ENCODE assay signal across 8 mouse cellular contexts in genomic region chr4:148941321-148941720, GRCm38 (mm10).
DNase-seq lines count a peak whose midpoint lies in the region; ATAC-seq lines count a peak whose summit lies in the region.

No protein-coding gene starts in this region.

- H3K9me3 ChIP-seq in kidney, embryonic 16.5 days (ENCODE audit: low read length): no peaks in the 10 kb centered on the region
- no peaks in the 10 kb centered on the region for H3K9me3 ChIP-seq in forebrain, embryonic 14.5 days (replicated peaks; ENCODE audit: control insufficient read depth, low read length)
- no peaks in the 10 kb centered on the region for H3K9me3 ChIP-seq in limb, embryonic 12.5 days
- H3K9me3 ChIP-seq in neural tube, embryonic 13.5 days: no peaks in the 10 kb centered on the region

- peak overlapping the region; percentile 46 for H3K4me2 ChIP-seq in kidney, embryonic 16.5 days (replicated peaks; ENCODE audit: low read depth, low read length)
- H3K4me2 ChIP-seq in forebrain, embryonic 14.5 days (ENCODE audit: low read length): no peak overlapping the region
- H3K4me2 ChIP-seq in limb, embryonic 12.5 days: peak overlapping the region; percentile 46
- H3K4me2 ChIP-seq in neural tube, embryonic 13.5 days: no peak overlapping the region

- H3K27ac ChIP-seq in kidney, embryonic 16.5 days (ENCODE audit: low read length): peak overlapping the region; percentile 87
- H3K27ac ChIP-seq in forebrain, embryonic 14.5 days (ENCODE audit: low read depth, low read length): no peak overlapping the region
- H3K27ac ChIP-seq in limb, embryonic 12.5 days: no peak overlapping the region
- peak overlapping the region; percentile 69 for H3K27ac ChIP-seq in neural tube, embryonic 13.5 days (replicated peaks)

- no peak for ATAC-seq in kidney, embryonic 16.5 days (ENCODE audit: low FRiP score, low TSS enrichment)
- ATAC-seq in forebrain, embryonic 14.5 days: no peak
- no peak for ATAC-seq in limb, embryonic 12.5 days (ENCODE audit: insufficient number of reproducible peaks, insufficient read depth, low FRiP score, low TSS enrichment, low read depth)
- no peak for ATAC-seq in neural tube, embryonic 13.5 days (ENCODE audit: low read depth)

- peaks cover 8% of the 10 kb centered on the region for H3K36me3 ChIP-seq in kidney, embryonic 16.5 days (ENCODE audit: insufficient read depth, low read length)
- no peaks in the 10 kb centered on the region for H3K36me3 ChIP-seq in forebrain, embryonic 14.5 days (ENCODE audit: control insufficient read depth, insufficient read depth, low read length)
- H3K36me3 ChIP-seq in limb, embryonic 12.5 days: peaks cover 5% of the 10 kb centered on the region; the same call in 1 of the 2 replicates
- H3K36me3 ChIP-seq in neural tube, embryonic 13.5 days: peaks cover 15% of the 10 kb centered on the region

- no peak overlapping the region for H3K4me3 ChIP-seq in kidney, embryonic 16.5 days (ENCODE audit: low read length)
- H3K4me3 ChIP-seq in forebrain, embryonic 14.5 days (ENCODE audit: low read depth, low read length): no peak overlapping the region
- no peak overlapping the region for H3K4me3 ChIP-seq in limb, embryonic 12.5 days (replicated peaks)
- no peak overlapping the region for H3K4me3 ChIP-seq in neural tube, embryonic 13.5 days

- peaks cover 27% of the 10 kb centered on the region for H3K4me1 ChIP-seq in kidney, embryonic 16.5 days (ENCODE audit: insufficient read depth, low read length)
- H3K4me1 ChIP-seq in forebrain, embryonic 14.5 days (ENCODE audit: control insufficient read depth, insufficient read depth, low read length): peaks cover 11% of the 10 kb centered on the region
- peaks cover 19% of the 10 kb centered on the region for H3K4me1 ChIP-seq in limb, embryonic 12.5 days (replicated peaks)
- H3K4me1 ChIP-seq in neural tube, embryonic 13.5 days (replicated peaks): peaks cover 42% of the 10 kb centered on the region

- DNase-seq in kidney, adult 9 months: no peak
- DNase-seq in forebrain, embryonic 14.5 days (ENCODE audit: low spot score): no peak
- no peak for DNase-seq in Muller cell, postnatal 12 days (ENCODE audit: inconsistent ontology term)
- DNase-seq in lung, postnatal 10 days: no peak
- DNase-seq in cerebellum, adult 8-10 months: no peak

- no peaks in the 10 kb centered on the region for H3K27me3 ChIP-seq in kidney, embryonic 16.5 days (ENCODE audit: insufficient read depth, low read length)
- 0 out of 2 replicates have a peak, but pooled peaks cover 6% of the 10 kb centered on the region for H3K27me3 ChIP-seq in forebrain, embryonic 14.5 days (replicated peaks; ENCODE audit: control insufficient read depth, insufficient read depth, low read length)
- peaks cover 59% of the 10 kb centered on the region for H3K27me3 ChIP-seq in limb, embryonic 12.5 days
- peaks cover 61% of the 10 kb centered on the region for H3K27me3 ChIP-seq in neural tube, embryonic 13.5 days

- peak overlapping the region; percentile 56 for H3K9ac ChIP-seq in kidney, embryonic 16.5 days (replicated peaks; ENCODE audit: low read length)
- H3K9ac ChIP-seq in forebrain, embryonic 14.5 days (ENCODE audit: low read length): peak overlapping the region; percentile 40; the same call in 1 of the 2 replicates
- H3K9ac ChIP-seq in limb, embryonic 12.5 days (replicated peaks): no peak overlapping the region
- H3K9ac ChIP-seq in neural tube, embryonic 13.5 days: peak overlapping the region; percentile 53; the same call in 1 of the 2 replicates

- 47% methylated on average over 11 of the region's 11 CpGs for WGBS in kidney, embryonic 16.5 days
- 41% methylated on average over 11 of the region's 11 CpGs for WGBS in forebrain, embryonic 14.5 days
- WGBS in limb, embryonic 12.5 days: 55% methylated on average over 11 of the region's 11 CpGs
- 43% methylated on average over 11 of the region's 11 CpGs for WGBS in neural tube, embryonic 13.5 days

Comparison
In these comparisons a context has a peak if more than half of its experiments do, and no peak if none do; other contexts are left out.
1. H3K27ac ChIP-seq: peak in kidney, embryonic 16.5 days (single experiment) and neural tube, embryonic 13.5 days (single experiment); none in forebrain, embryonic 14.5 days (single experiment) and limb, embryonic 12.5 days (single experiment).
2. H3K4me2 ChIP-seq: peak in kidney, embryonic 16.5 days (single experiment) and limb, embryonic 12.5 days (single experiment); none in forebrain, embryonic 14.5 days (single experiment) and neural tube, embryonic 13.5 days (single experiment).